Mouse (Mus musculus): ENCODE results near the gene Tm4sf1. TPM values are rescaled to one million over a fixed set of nuclear protein-coding genes. Genes with fewer than 3 reads are reported as not detected.

Gene Tm4sf1
- polyA plus RNA-seq, 1 experiment, result 157 TPM

DNA sequence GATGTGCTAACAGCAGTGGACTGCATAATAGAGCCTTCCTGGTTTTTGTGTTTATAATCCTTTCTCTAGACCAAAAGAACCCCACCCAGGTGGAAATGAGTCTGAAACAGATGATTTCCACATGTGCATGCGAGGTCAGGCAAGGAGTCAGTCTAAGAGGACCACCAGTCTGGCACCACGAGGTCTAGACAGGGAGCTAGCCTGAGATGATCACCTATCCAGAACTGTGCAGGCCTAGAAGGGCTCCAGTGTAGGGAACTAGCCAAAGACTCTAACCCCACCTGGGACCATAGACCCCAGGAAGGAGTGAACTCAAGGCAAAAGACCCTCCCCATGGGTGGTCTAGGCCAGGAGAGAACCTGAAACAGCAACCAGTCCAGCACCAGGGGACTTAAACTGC is 48.7 kb downstream of the Tm4sf1 start:
- no peaks in the 10 kb centered on the region for H3K4me1 ChIP-seq (ENCODE audit: control insufficient read depth, insufficient read depth, low read length)
- H3K4me3 ChIP-seq (ENCODE audit: insufficient read depth, low read depth, low read length), result no peak overlapping the region
- H3K27ac ChIP-seq (ENCODE audit: insufficient read depth, low read depth, low read length), result no peak overlapping the region
- no peaks in the 10 kb centered on the region for H3K36me3 ChIP-seq (ENCODE audit: control insufficient read depth, insufficient read depth, low read length)
- no peak for DNase-seq
- 63% methylated on average over 2 of the region's 2 CpGs for WGBS
- no peaks in the 10 kb centered on the region for H3K27me3 ChIP-seq (replicated peaks; ENCODE audit: control insufficient read depth, insufficient read depth, low read length)
- TF ChIP-seq POLR2A (IDR thresholded peaks at IDR 0.05; ENCODE audit: low read depth, low read length) (no peak), CTCF (conservative IDR thresholded peaks at IDR 0.05; ENCODE audit: insufficient read depth, insufficient read length, low read depth, low read length) (no peak)

DNA sequence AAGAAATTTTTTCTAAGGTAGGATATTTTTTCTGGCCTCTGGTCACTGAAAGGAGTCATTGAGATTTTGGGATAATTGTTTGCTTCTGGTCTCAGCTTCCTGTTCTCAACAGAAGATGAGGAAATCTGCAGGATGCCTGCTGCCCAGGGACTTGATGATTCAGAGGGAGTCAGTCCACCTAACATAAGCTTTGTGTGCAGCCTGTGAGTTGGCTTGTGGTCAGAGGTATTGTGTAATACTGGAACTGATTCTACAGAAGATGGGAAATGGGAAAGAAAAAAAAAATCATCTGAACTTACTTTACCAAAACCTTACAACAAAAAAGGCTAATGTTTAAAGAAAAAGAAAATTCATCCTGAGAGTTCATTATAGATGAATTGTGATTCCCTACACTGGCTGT is 49.2 kb downstream of the Tm4sf1 start:
- H3K27me3 ChIP-seq (replicated peaks; ENCODE audit: control insufficient read depth, insufficient read depth, low read length), result no peaks in the 10 kb centered on the region
- no peaks in the 10 kb centered on the region for H3K36me3 ChIP-seq (ENCODE audit: control insufficient read depth, insufficient read depth, low read length)
- no peaks in the 10 kb centered on the region for H3K4me1 ChIP-seq (ENCODE audit: control insufficient read depth, insufficient read depth, low read length)
- DNase-seq, result no peak
- no peak overlapping the region for H3K27ac ChIP-seq (ENCODE audit: insufficient read depth, low read depth, low read length)
- H3K4me3 ChIP-seq (ENCODE audit: insufficient read depth, low read depth, low read length), result no peak overlapping the region
- TF ChIP-seq CTCF (conservative IDR thresholded peaks at IDR 0.05; ENCODE audit: insufficient read depth, insufficient read length, low read depth, low read length) (no peak), POLR2A (IDR thresholded peaks at IDR 0.05; ENCODE audit: low read depth, low read length) (no peak)

DNA sequence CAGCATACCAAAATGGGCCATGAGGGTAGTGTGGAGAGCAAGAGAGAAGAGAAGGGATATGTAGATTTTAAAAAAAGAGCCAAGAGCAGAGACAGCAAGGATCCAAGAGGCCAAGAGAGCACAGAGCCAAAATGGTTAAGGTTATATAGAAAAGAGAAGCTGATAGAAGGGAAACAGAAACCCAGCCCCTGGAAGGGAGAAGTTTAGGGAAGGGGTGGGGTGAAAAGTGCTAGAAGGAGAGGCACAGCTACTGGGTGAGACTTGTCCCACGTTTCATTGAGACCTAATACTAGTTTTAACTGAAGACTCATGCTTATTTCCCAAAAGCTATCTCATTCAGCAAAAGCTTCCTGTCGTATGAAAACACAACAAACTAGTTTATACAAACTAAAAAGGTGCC is 56.5 kb downstream of the Tm4sf1 start:
- no peak for DNase-seq
- TF ChIP-seq CTCF (conservative IDR thresholded peaks at IDR 0.05; ENCODE audit: insufficient read depth, insufficient read length, low read depth, low read length) (no peak), POLR2A (IDR thresholded peaks at IDR 0.05; ENCODE audit: low read depth, low read length) (no peak)
- no peaks in the 10 kb centered on the region for H3K4me1 ChIP-seq (ENCODE audit: control insufficient read depth, insufficient read depth, low read length)
- H3K27ac ChIP-seq (ENCODE audit: insufficient read depth, low read depth, low read length), result no peak overlapping the region
- no peaks in the 10 kb centered on the region for H3K27me3 ChIP-seq (replicated peaks; ENCODE audit: control insufficient read depth, insufficient read depth, low read length)
- 55% methylated on average over 2 of the region's 2 CpGs for WGBS
- no peaks in the 10 kb centered on the region for H3K36me3 ChIP-seq (ENCODE audit: control insufficient read depth, insufficient read depth, low read length)
- H3K4me3 ChIP-seq (ENCODE audit: insufficient read depth, low read depth, low read length), result no peak overlapping the region

Other genes with a start within 250 kb of the Tm4sf1 start
- gene Tm4sf4, start 123.3 kb upstream of the Tm4sf1 start, polyA plus RNA-seq (2012; rRNA removed), result 0.30 and 0.70 TPM in 2 replicates